Mouse (Mus musculus) stomach, embryonic 16.5 days (tissue): Measurements from ENCODE around the gene Dvl2. TPM values are rescaled to one million over a fixed set of nuclear protein-coding genes. Genes with fewer than 3 reads are reported as not detected.
A peak's percentile ranks its signal among the peaks of the same experiment; 100 is the strongest.

Source experiments
- ATAC-seq: fragments of 200-750 bp; cut with Nextera tagmentation; 2 replicates; pipeline ENCODE4 v1.8.0; 2017; ENCODE audit warnings: moderate number of reproducible peaks, moderate TSS enrichment; ENCODE audit not compliant: insufficient read depth, low FRiP score
- H3K27ac ChIP-seq: fragments of 300-500 bp; sonication (generic); 2 replicates; pipeline ENCODE4 v1.5.1; 2014; ENCODE audit warnings: low read length
- H3K27me3 ChIP-seq: fragments of 300-500 bp; sonication (generic); 2 replicates; pipeline ENCODE4 v1.6.1; 2014; ENCODE audit warnings: low read length, control low read depth, mixed read lengths; ENCODE audit not compliant: control insufficient read depth, insufficient read depth
- H3K36me3 ChIP-seq: fragments of 300-500 bp; sonication (generic); 2 replicates; pipeline ENCODE4 v1.6.1; 2014; ENCODE audit warnings: low read length; ENCODE audit not compliant: control insufficient read depth, insufficient read depth
- H3K4me1 ChIP-seq: fragments of 300-500 bp; sonication (generic); 2 replicates; pipeline ENCODE4 v1.6.1; 2014; ENCODE audit warnings: low read length, control low read depth, mixed read lengths; ENCODE audit not compliant: control insufficient read depth, insufficient read depth
- H3K4me2 ChIP-seq: fragments of 300-500 bp; sonication (generic); 2 replicates; pipeline ENCODE4 v1.6.1; 2014; ENCODE audit warnings: low read depth, low read length, mixed read lengths
- H3K4me3 ChIP-seq: fragments of 300-500 bp; sonication (generic); replicated peaks from 2 replicates; pipeline ENCODE4 v1.5.1; 2014; ENCODE audit warnings: mild to moderate bottlenecking, low read length
- H3K9ac ChIP-seq: fragments of 300-500 bp; sonication (generic); 2 replicates; pipeline ENCODE4 v1.6.1; 2014; ENCODE audit warnings: low read length
- H3K9me3 ChIP-seq: fragments of 300-500 bp; sonication (generic); replicated peaks from 2 replicates; pipeline ENCODE4 v1.6.1; 2016; ENCODE audit warnings: low read length, control low read depth; ENCODE audit not compliant: control insufficient read depth
- WGBS: fragments of 180-500 bp; shearing (Covaris S2); extraction: QIAGEN DNeasy Blood & Tissue Kit; methylation state at CpG from one replicate; pipeline ENCODE4 v1.1.7; 2014; 5-methylcytosine and 5-hydroxymethylcytosine counted together
- microRNA counts: library from miRNA; unstranded; fragments of <30 nt; microRNA quantifications from one replicate; lab custom pipeline; 2016
- microRNA-seq: library from miRNA; unstranded; fragments of <30 nt; microRNA quantifications from one replicate; pipeline ENCODE4, GENCODE M21; 2016
- polyA plus RNA-seq: library from polyadenylated mRNA; unstranded; fragments of >200 nt; fragmentation: Nextera tagmentation; extraction: Ambion mirVana; gene quantifications from 2 replicates; pipeline ENCODE4 v1.2.1, GENCODE M21; 2015

Dvl2 gene
- polyA plus RNA-seq, 1 experiment from 2014 or later: 22.3 TPM

DNA sequence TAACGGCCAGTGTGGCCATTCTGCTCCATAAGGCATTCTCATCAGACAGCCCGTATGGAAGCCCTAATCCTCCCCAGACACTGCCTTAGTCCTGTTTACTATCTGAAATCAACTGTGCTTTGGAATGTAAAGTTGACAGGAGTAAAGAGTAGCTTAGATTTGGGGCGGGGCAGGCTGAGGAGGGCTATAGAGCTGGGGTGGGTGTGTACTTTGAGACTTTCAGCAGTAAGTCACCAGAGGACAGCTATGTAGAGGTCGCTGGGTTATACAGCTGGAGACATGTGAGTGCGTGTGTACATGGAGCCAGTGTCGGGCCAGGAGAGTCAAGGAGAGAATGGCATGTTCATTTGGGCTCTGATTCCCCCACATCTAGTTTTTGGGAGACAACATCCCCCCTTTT, 59.5 kb downstream of the Dvl2 start:
- Histone ChIP-seq H3K9ac (no peak overlapping the region), H3K4me1 (no peaks in the 10 kb centered on the region), H3K27me3 (no peaks in the 10 kb centered on the region), H3K27ac (no peak overlapping the region), H3K36me3 (no peaks in the 10 kb centered on the region), H3K9me3 (no peaks in the 10 kb centered on the region), H3K4me3 (no peak overlapping the region), H3K4me2 (no peak overlapping the region)
- no peak for ATAC-seq
- WGBS: 26% methylated on average over 6 of the region's 6 CpGs

MicroRNAs within 50 kb of the gene (microRNA counts, 519-probe panel; counts per million panel counts)
- microRNA mmu-miR-324-3p (lab: Ali Mortazavi, UCI) (not detected), microRNA mmu-miR-324-5p (lab: Ali Mortazavi, UCI) (3,002 counts per million, percentile 69 among the panel's probes with 10 or more counts)

Small RNA genes lying within 50 kb of the gene (microRNA-seq; reads per million reads assigned to microRNA genes)
- gene Gm44349 (not detected), gene Mir324 (2,177 reads per million, percentile 84 among the genes with 10 or more reads in this experiment)

Other genes with a start within 250 kb of the Dvl2 start
- 17.7 and 20.6 TPM in 2 replicates for gene Polr2a, start 242.0 kb upstream of the Dvl2 start, polyA plus RNA-seq
- gene Slc35g3, start 238.6 kb upstream of the Dvl2 start, polyA plus RNA-seq: 0.17 TPM in 1 of 2 replicates, not detected in the other
- 3.4 TPM in 2 replicates for gene Zbtb4, start 234.7 kb upstream of the Dvl2 start, polyA plus RNA-seq
- 5.3 and 10.3 TPM in 2 replicates for gene Chrnb1, start 204.7 kb upstream of the Dvl2 start, polyA plus RNA-seq
- 1.8 and 2.5 TPM in 2 replicates for gene Fgf11, start 198.7 kb upstream of the Dvl2 start, polyA plus RNA-seq
- gene Tmem102, start 195.0 kb upstream of the Dvl2 start, polyA plus RNA-seq: 14.2 and 15.0 TPM in 2 replicates
- 0.03 TPM in 1 of 2 replicates, not detected in the other for gene Gm39566, start 185.3 kb upstream of the Dvl2 start, polyA plus RNA-seq
- not detected in 2 replicates for gene Spem2, start 182.1 kb upstream of the Dvl2 start, polyA plus RNA-seq
- not detected in 2 replicates for gene Spem1, start 178.4 kb upstream of the Dvl2 start, polyA plus RNA-seq
- 5.3 and 6.4 TPM in 2 replicates for gene Nlgn2, start 162.8 kb upstream of the Dvl2 start, polyA plus RNA-seq
- 377 and 401 TPM in 2 replicates for gene Tmem256, start 162.1 kb upstream of the Dvl2 start, polyA plus RNA-seq
- 85.1 and 98.5 TPM in 2 replicates for gene Plscr3, start 154.2 kb upstream of the Dvl2 start, polyA plus RNA-seq
- gene Tnk1, start 141.9 kb upstream of the Dvl2 start, polyA plus RNA-seq: 15.3 and 19.1 TPM in 2 replicates
- gene Tmem95, start 122.6 kb upstream of the Dvl2 start, polyA plus RNA-seq: not detected in 2 replicates
- 15.1 and 24.7 TPM in 2 replicates for gene Kctd11, start 119.2 kb upstream of the Dvl2 start, polyA plus RNA-seq
- 4.0 and 5.1 TPM in 2 replicates for gene Acap1, start 105.1 kb upstream of the Dvl2 start, polyA plus RNA-seq
- gene 2810408A11Rik, start 99.6 kb upstream of the Dvl2 start, polyA plus RNA-seq: 4.9 TPM in 2 replicates
- gene Neurl4, start 99.5 kb upstream of the Dvl2 start, polyA plus RNA-seq: 7.5 TPM in 2 replicates
- gene Gps2, start 86.7 kb upstream of the Dvl2 start, polyA plus RNA-seq: 61.6 and 63.4 TPM in 2 replicates
- gene Eif5a, start 78.6 kb upstream of the Dvl2 start, polyA plus RNA-seq: 1,516 and 1,535 TPM in 2 replicates
- gene Ybx2, start 64.8 kb upstream of the Dvl2 start, polyA plus RNA-seq: 2.9 and 3.8 TPM in 2 replicates
- 38.3 and 39.1 TPM in 2 replicates for gene Slc2a4, start 52.4 kb upstream of the Dvl2 start, polyA plus RNA-seq
- gene Cldn7, start 35.8 kb upstream of the Dvl2 start, polyA plus RNA-seq: 397 and 438 TPM in 2 replicates
- gene Ctdnep1, start 19.4 kb upstream of the Dvl2 start, polyA plus RNA-seq: 17.5 and 17.7 TPM in 2 replicates
- gene Elp5, start 18.1 kb upstream of the Dvl2 start, polyA plus RNA-seq: 102 and 103 TPM in 2 replicates
- 485 and 494 TPM in 2 replicates for gene Gabarap, start 9.5 kb upstream of the Dvl2 start, polyA plus RNA-seq
- gene Phf23, start 4.8 kb upstream of the Dvl2 start, polyA plus RNA-seq: 44.3 and 47.9 TPM in 2 replicates
- 115 and 119 TPM in 2 replicates for gene Acadvl, start 14.8 kb downstream of the Dvl2 start, polyA plus RNA-seq
- gene Dlg4, start 16.3 kb downstream of the Dvl2 start, polyA plus RNA-seq: 8.4 and 9.0 TPM in 2 replicates
- gene Asgr1, start 53.5 kb downstream of the Dvl2 start, polyA plus RNA-seq: 0.31 TPM in 1 of 2 replicates, not detected in the other
- 0.71 and 0.72 TPM in 2 replicates for gene Asgr2, start 92.0 kb downstream of the Dvl2 start, polyA plus RNA-seq
- 1.4 and 1.6 TPM in 2 replicates for gene Mgl2, start 129.7 kb downstream of the Dvl2 start, polyA plus RNA-seq
- gene Clec10a, start 155.6 kb downstream of the Dvl2 start, polyA plus RNA-seq: 1.1 and 1.3 TPM in 2 replicates
- 1.5 and 1.9 TPM in 2 replicates for gene Slc16a11, start 212.2 kb downstream of the Dvl2 start, polyA plus RNA-seq
- 9.4 and 10.5 TPM in 2 replicates for gene Slc16a13, start 220.5 kb downstream of the Dvl2 start, polyA plus RNA-seq
- 12.1 and 13.9 TPM in 2 replicates for gene Bcl6b, start 229.2 kb downstream of the Dvl2 start, polyA plus RNA-seq
- 119 and 132 TPM in 2 replicates for gene 0610010K14Rik, start 237.3 kb downstream of the Dvl2 start, polyA plus RNA-seq
- gene Gm21988, start 239.2 kb downstream of the Dvl2 start, polyA plus RNA-seq: 9.6 and 10.2 TPM in 2 replicates
- 207 and 226 TPM in 2 replicates for gene Rnasek, start 239.2 kb downstream of the Dvl2 start, polyA plus RNA-seq